Comparison of ENCODE assay signal across 18 mouse cellular contexts in the genomic region with DNA sequence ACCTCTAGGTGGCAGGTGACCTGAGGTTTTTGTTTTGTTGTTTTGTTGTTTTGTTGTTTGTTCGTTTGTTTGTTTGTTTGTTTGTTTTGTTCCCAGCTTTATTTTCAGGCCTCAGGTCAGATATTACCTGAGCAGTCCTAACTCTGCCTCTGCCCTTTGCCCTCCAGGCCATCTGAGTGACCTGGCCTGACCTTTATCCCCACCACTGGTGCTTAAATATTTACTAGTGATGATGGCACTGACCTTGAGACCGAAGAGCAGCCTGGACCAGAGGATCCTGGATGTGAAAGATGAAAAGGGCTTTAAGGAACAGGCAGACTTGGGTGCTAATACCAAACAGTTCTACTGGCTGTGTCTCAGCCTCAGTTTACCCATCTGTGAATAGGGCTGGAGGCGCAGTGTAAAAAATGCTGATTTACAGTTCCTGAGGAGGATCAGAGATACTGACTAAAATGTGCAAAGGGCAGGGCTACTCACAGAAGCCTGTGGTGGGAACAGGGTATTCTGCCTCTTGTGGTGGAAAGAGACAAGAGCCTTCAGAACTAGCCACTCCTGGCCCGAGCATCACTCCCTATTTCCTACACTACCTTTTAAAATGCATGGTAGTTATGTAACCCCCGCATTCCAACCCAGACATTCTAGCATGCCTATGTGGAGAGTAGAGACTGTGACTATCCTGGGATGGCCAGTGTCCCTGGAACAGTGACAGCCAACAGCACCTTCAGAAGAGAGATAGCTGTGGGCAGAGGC. TPM values are rescaled to one million over a fixed set of nuclear protein-coding genes. Genes with fewer than 3 reads are reported as not detected.
DNase-seq lines count a peak whose midpoint lies in the region; ATAC-seq and TF ChIP-seq lines count a peak whose summit lies in the region.
"Had no signal": no experiment of that assay in that cellular context is flagged by ENCODE, and none has a peak within 500 bp of the region (broad histone marks: within the 10 kb centered on the region; RNA-seq: fewer than 3 reads in every experiment).

No protein-coding gene starts in this region.

- ATAC-seq in cerebellum, adult (ENCODE audit: insufficient number of reproducible peaks, low FRiP score, low TSS enrichment): no peak
- ATAC-seq in kidney, embryonic 16.5 days (ENCODE audit: low FRiP score, low TSS enrichment): no peak
- ATAC-seq in liver, postnatal 0 days: peak; percentile 72
- ATAC-seq: activated CD4-positive, CD25-positive, alpha-beta regulatory T cell, adult 4 months; inflammation-experienced regulatory T-cells, adult 6 months; midbrain, embryonic 15.5 days had no signal

- peak; percentile 45 to 51 for DNase-seq in cerebellum, adult 18-20 months
- DNase-seq in kidney, adult 11 months: peak; percentile 83
- no peak for DNase-seq in liver, postnatal 0 days
- no peak for DNase-seq in liver
- DNase-seq in kidney, postnatal 36 days: peak; percentile 80 to 81
- DNase-seq in urinary bladder, adult 2 months (ENCODE audit: low spot score): no peak
- DNase-seq: adrenal gland, postnatal 14 days; gastrocnemius, postnatal 10 days; layer of hippocampus, adult 9-11 months had no signal

- no peaks in the 10 kb centered on the region for H3K36me3 ChIP-seq in kidney, embryonic 16.5 days (ENCODE audit: insufficient read depth, low read length)
- H3K36me3 ChIP-seq in liver, postnatal 0 days (replicated peaks; ENCODE audit: insufficient read depth, low read length): no peaks in the 10 kb centered on the region
- H3K36me3 ChIP-seq: embryonic facial prominence, embryonic 12.5 days; hindbrain, embryonic 10.5 days; limb, embryonic 15.5 days; lung, embryonic 15.5 days; midbrain, embryonic 15.5 days had no signal

- no peak overlapping the region for H3K4me2 ChIP-seq in kidney, embryonic 16.5 days (replicated peaks; ENCODE audit: low read depth, low read length)
- H3K4me2 ChIP-seq in liver, postnatal 0 days (ENCODE audit: low read depth, low read length): no peak overlapping the region
- H3K4me2 ChIP-seq: embryonic facial prominence, embryonic 12.5 days; limb, embryonic 15.5 days; lung, embryonic 15.5 days; midbrain, embryonic 15.5 days had no signal

- no peak overlapping the region for H3K27ac ChIP-seq in kidney, embryonic 16.5 days (ENCODE audit: low read length)
- 0 out of 2 replicates have a peak overlapping the region, but pooled peaks have one; percentile 3 for H3K27ac ChIP-seq in liver, postnatal 0 days (ENCODE audit: low read depth)
- H3K27ac ChIP-seq: embryonic facial prominence, embryonic 12.5 days; hindbrain, embryonic 10.5 days; limb, embryonic 15.5 days; lung, embryonic 15.5 days; midbrain, embryonic 15.5 days had no signal

- H3K9me3 ChIP-seq in kidney, embryonic 16.5 days (ENCODE audit: low read length): no peaks in the 10 kb centered on the region
- H3K9me3 ChIP-seq in liver, postnatal 0 days (ENCODE audit: low read length): no peaks in the 10 kb centered on the region
- H3K9me3 ChIP-seq: embryonic facial prominence, embryonic 12.5 days; hindbrain, embryonic 10.5 days; limb, embryonic 15.5 days; lung, embryonic 15.5 days; midbrain, embryonic 15.5 days had no signal

- peak; percentile 7; the same call in 1 of the 2 replicates for TF ChIP-seq CTCF in liver, postnatal 0 days (IDR thresholded peaks at IDR 0.05; ENCODE audit: low read depth)

- H3K4me3 ChIP-seq in kidney, embryonic 16.5 days (ENCODE audit: low read length): no peak overlapping the region
- H3K4me3 ChIP-seq in liver, postnatal 0 days (ENCODE audit: low read depth, low read length): no peak overlapping the region
- H3K4me3 ChIP-seq: embryonic facial prominence, embryonic 12.5 days; hindbrain, embryonic 10.5 days; limb, embryonic 15.5 days; lung, embryonic 15.5 days; midbrain, embryonic 15.5 days had no signal

- TF ChIP-seq EP300 in liver, postnatal 0 days (IDR thresholded peaks at IDR 0.05; ENCODE audit: low read depth): peak; percentile 32; the same call in 1 of the 2 replicates

- H3K9ac ChIP-seq in kidney, embryonic 16.5 days (replicated peaks; ENCODE audit: low read length): no peak overlapping the region
- no peak overlapping the region for H3K9ac ChIP-seq in liver, postnatal 0 days (replicated peaks)
- H3K9ac ChIP-seq: embryonic facial prominence, embryonic 12.5 days; limb, embryonic 15.5 days; lung, embryonic 15.5 days; midbrain, embryonic 15.5 days had no signal

- no peaks in the 10 kb centered on the region for H3K4me1 ChIP-seq in kidney, embryonic 16.5 days (ENCODE audit: insufficient read depth, low read length)
- H3K4me1 ChIP-seq in liver, postnatal 0 days (ENCODE audit: insufficient read depth): peaks cover 27% of the 10 kb centered on the region
- H3K4me1 ChIP-seq: embryonic facial prominence, embryonic 12.5 days had no signal

- H3K27me3 ChIP-seq in kidney, embryonic 16.5 days (ENCODE audit: insufficient read depth, low read length): peaks cover 5% of the 10 kb centered on the region; the same call in 1 of the 2 replicates
- no peaks in the 10 kb centered on the region for H3K27me3 ChIP-seq in liver, postnatal 0 days (ENCODE audit: insufficient read depth, low read length)
- H3K27me3 ChIP-seq: midbrain, embryonic 15.5 days had no signal

- WGBS in kidney, embryonic 16.5 days: 88% methylated on average over 5 of the region's 5 CpGs
- WGBS in liver, postnatal 0 days (ENCODE audit: insufficient replicate concordance): 67% methylated on average over 5 of the region's 5 CpGs

RNA-seq across cellular contexts. Expression of a gene that starts 11.2 kb away (rescaled TPM):
- polyA plus RNA-seq in kidney, embryonic 16.5 days (2015; fragmentation: Nextera tagmentation; extraction: Ambion mirVana): 3.3 and 4.4 TPM in 2 replicates
- polyA plus RNA-seq in liver, postnatal 0 days (2015; fragmentation: Nextera tagmentation; extraction: Ambion mirVana): 12.4 and 17.8 TPM in 2 replicates
- polyA plus RNA-seq in urinary bladder, adult 2 months (2012; rRNA removed): 40.0 and 42.7 TPM in 2 replicates

RNA-seq across cellular contexts. Expression of a gene that starts 17.2 kb away (rescaled TPM):
- polyA plus RNA-seq in kidney, embryonic 16.5 days (2015; fragmentation: Nextera tagmentation; extraction: Ambion mirVana): 1,595 and 1,651 TPM in 2 replicates
- polyA plus RNA-seq in liver, postnatal 0 days (2015; fragmentation: Nextera tagmentation; extraction: Ambion mirVana): 249 and 258 TPM in 2 replicates
- 67.0 and 104 TPM in 2 replicates for polyA plus RNA-seq in urinary bladder, adult 2 months (2012; rRNA removed)

RNA-seq across cellular contexts. Expression of a gene that starts 25.5 kb away (rescaled TPM):
- polyA plus RNA-seq in kidney, embryonic 16.5 days (2015; fragmentation: Nextera tagmentation; extraction: Ambion mirVana): 15.1 and 16.3 TPM in 2 replicates
- 6.9 and 7.1 TPM in 2 replicates for polyA plus RNA-seq in liver, postnatal 0 days (2015; fragmentation: Nextera tagmentation; extraction: Ambion mirVana)
- 0.44 and 0.72 TPM in 2 replicates for polyA plus RNA-seq in urinary bladder, adult 2 months (2012; rRNA removed)

RNA-seq across cellular contexts. Expression of a gene that starts 49.9 kb away (rescaled TPM):
- 126 and 127 TPM in 2 replicates for polyA plus RNA-seq in kidney, embryonic 16.5 days (2015; fragmentation: Nextera tagmentation; extraction: Ambion mirVana)
- 56.9 and 60.3 TPM in 2 replicates for polyA plus RNA-seq in liver, postnatal 0 days (2015; fragmentation: Nextera tagmentation; extraction: Ambion mirVana)
- 153 and 165 TPM in 2 replicates for polyA plus RNA-seq in urinary bladder, adult 2 months (2012; rRNA removed)

Comparison
In these comparisons a context has a peak if more than half of its experiments do, and no peak if none do; other contexts are left out.
1. DNase-seq: peak in cerebellum, adult 18-20 months (2 of 2), kidney, adult 11 months (single experiment) and kidney, postnatal 36 days (2 of 2); none in liver, postnatal 0 days (single experiment), liver (single experiment) and urinary bladder, adult 2 months (single experiment).